Mouse (Mus musculus) liver, adult 10 weeks (tissue): ENCODE measurements around the gene Gm17535. TPM values are rescaled to one million over a fixed set of nuclear protein-coding genes. Genes with fewer than 3 reads are reported as not detected.

Experiments used
- polyA plus RNA-seq: library from polyadenylated mRNA; stranded (reverse); fragments of 350-450 nt; fragmentation: Illumina TruSeq; extraction: RNeasy Lipid Tissue Mini Kit (QIAGEN cat#74804); gene quantifications from one replicate; pipeline ENCODE4 v1.2.3, GENCODE M21; 2014; ENCODE audit warnings: low read depth, low replicate concordance

Gene Gm17535
- polyA plus RNA-seq, result not detected

DNA sequence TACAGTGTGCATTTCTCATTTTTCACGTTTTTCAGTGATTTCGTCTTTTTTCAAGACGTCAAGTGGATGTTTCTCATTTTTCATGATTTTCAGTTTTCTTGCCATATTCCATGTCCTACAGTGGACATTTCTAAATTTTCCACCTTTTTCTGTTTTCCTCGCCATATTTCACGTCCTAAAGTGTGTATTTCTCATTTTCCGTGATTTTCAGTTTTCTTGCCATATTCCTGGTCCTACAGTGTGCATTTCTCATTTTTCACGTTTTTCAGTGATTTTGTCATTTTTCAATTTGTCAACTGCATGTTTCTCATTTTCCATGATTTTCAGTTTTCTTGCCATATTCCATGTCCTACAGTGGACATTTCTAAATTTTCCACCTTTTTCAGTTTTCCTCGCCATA, at the start of gene Gm17535:
TSS of gene Gm17535 (plus strand) at position 301 of the 400 bp plus-strand sequence.

GRCm38 (mm10) chr9:3000445-3000972, 33.9 kb upstream of the Gm17535 start, which contains the start of gene Gm10722:
Gene Gm10722, plus strand, starts transcription at chr9:3000922.

DNA sequence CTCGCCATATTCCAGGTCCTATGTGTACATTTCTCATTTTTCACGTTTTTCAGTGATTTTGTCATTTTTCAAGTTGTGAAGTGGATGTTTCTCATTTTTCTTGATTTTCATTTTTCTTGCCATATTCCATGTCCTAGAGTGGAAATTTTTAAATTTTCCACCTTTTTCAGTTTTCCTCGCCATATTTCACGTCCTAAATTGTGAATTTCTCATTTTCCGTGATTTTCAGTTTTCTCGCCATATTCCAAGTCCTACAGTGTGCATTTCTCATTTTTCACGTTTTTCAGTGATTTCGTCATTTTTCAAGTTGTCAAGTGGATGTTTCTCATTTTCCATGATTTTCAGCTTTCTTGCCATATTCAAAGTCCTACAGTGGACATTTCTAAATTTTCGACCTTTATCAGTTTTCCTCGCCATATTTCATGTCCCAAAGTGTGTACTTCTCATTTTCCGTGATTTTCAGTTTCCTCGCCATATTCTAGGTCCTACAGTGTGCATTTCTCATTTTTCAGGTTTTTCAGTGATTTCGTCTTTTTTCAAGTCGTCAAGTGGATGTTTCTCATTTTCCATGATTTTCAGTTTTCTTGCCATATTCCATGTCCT, 31.5 kb upstream of the Gm17535 start, which contains the start of gene Gm11168:
TSS of gene Gm11168 (plus strand) at position 553 of the 603 bp plus-strand sequence.

GRCm38 (mm10) chr9:3012733-3013279, 21.6 kb upstream of the Gm17535 start, which contains the start of gene Gm10721:
Gene Gm10721, plus strand, starts transcription at chr9:3013140.

GRCm38 (mm10) chr9:3015354-3015753, 19.0 kb upstream of the Gm17535 start, which contains the start of gene Gm10720:
Gene Gm10720, plus strand, starts transcription at chr9:3015654.

DNA sequence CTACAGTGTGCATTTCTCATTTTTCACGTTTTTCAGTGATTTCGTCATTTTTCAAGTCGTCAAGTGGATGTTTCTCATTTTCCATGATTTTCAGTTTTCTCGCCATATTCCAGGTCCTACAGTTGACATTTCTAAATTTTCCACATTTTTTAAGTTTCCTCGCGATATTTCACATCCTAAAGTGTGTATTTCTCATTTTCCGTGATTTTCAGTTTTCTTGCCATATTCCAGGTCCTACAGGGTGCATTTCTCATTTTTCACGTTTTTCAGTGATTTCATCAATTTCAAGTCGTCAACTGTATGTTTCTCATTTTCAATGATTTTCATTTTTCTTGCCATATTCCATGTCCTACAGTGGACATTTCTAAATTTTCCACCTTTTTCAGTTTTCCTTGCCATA, 17.3 kb upstream of the Gm17535 start, which contains the start of gene Gm10719:
TSS of gene Gm10719 (plus strand) at position 301 of the 400 bp plus-strand sequence.

DNA sequence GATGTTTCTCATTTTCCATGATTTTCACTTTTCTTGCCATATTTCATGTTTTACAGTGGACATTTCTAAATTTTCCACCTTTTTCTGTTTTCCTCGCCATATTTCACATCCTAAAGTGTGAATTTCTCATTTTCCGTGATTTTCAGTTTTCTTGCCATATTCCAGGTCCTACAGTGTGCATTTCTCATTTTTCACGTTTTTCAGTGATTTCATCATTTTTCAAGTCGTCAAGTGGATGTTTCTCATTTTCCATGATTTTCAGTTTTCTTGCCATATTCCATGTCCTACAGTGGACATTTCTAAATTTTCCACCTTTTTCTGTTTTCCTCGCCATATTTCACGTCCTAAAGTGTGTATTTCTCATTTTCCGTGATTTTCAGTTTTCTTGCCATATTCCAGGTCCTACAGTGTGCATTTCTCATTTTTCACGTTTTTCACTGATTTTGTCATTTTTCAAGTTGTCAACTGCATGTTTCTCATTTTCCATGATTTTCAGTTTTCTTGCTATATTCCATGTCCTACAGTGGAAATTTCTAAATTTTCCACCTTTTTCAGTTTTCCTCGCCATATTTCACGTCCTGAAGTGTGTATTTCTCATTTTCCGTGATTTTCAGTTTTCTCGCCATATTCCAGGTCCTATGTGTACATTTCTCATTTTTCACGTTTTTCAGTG, 11.0 kb upstream of the Gm17535 start, which contains the start of gene Gm10718:
TSS of gene Gm10718 (plus strand) at position 236 of the 673 bp plus-strand sequence.

GRCm38 (mm10) chr9:3024912-3025467, 9.4 kb upstream of the Gm17535 start, which contains the start of gene Gm10717:
Gene Gm10717, plus strand, starts transcription at chr9:3025417.

DNA sequence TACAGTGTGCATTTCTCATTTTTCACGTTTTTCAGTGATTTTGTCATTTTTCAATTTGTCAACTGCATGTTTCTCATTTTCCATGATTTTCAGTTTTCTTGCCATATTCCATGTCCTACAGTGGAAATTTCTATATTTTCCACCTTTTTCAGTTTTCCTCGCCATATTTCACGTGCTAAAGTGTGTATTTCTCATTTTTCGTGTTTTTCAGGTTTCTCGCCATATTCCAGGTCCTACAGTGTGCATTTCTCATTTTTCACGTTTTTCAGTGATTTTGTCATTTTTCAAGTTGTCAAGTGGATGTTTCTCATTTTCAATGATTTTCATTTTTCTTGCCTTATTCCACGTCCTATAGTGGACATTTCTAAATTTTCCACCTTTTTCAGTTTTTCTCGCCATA, 2.2 kb downstream of the Gm17535 start, which contains the start of gene Gm10715:
TSS of gene Gm10715 (plus strand) at position 301 of the 400 bp plus-strand sequence.

Other genes starting within 250 kb of the Gm17535 start
- not detected for gene Gm10722, start 33.7 kb upstream of the Gm17535 start, polyA plus RNA-seq
- not detected for gene Gm11168, start 31.3 kb upstream of the Gm17535 start, polyA plus RNA-seq
- not detected for gene Gm10721, start 21.5 kb upstream of the Gm17535 start, polyA plus RNA-seq
- gene Gm10720, start 18.9 kb upstream of the Gm17535 start, polyA plus RNA-seq, result not detected
- not detected for gene Gm10719, start 17.2 kb upstream of the Gm17535 start, polyA plus RNA-seq
- not detected for gene Gm10718, start 11.1 kb upstream of the Gm17535 start, polyA plus RNA-seq
- gene Gm10717, start 9.2 kb upstream of the Gm17535 start, polyA plus RNA-seq, result not detected
- gene Gm10715, start 2.3 kb downstream of the Gm17535 start, polyA plus RNA-seq, result not detected